Mouse (Mus musculus) layer of hippocampus, postnatal 10 days (tissue): Measurements from ENCODE around the gene Ppfia1. TPM values are rescaled to one million over a fixed set of nuclear protein-coding genes. Genes with fewer than 3 reads are reported as not detected.

Experiments used
- DNase-seq, 2 experiments: peaks; one replicate each; pipeline ENCODE4 v3.0.0; 2021; ENCODE audit warnings: low spot score in 2 of 2
- total RNA-seq, 2 experiments: library from RNA; stranded (reverse); gene quantifications; 2 replicates each; pipeline ENCODE4 v1.2.3; 2021

The Ppfia1 gene
- total RNA-seq, 2 experiments from 2014 or later: 35.8 to 41.2 TPM

GRCm38 (mm10) chr7:144441466-144441865 is 112.1 kb downstream of the Ppfia1 start:
- DNase-seq: no peak

GRCm38 (mm10) chr7:144438811-144439210 is 114.7 kb downstream of the Ppfia1 start:
- no peak for DNase-seq

DNA sequence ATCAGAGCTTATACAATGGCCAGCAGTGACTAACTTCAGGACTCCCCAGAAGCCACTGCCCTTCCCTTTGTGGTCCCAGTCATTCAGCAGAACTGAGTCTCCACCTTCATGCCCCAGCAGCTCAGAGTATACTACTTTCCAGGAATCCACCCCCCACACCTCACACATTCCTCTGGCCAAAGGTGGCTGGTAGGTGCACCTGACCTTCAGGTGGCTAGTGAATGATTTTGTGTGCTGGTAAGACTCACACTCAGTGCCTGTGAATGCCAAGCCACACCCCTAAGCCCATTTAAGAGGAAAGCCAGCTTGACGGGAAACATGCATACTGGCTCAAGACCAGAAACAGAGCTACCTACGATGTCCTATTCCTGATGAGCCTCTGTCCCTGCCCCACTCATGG is 120.6 kb downstream of the Ppfia1 start:
- DNase-seq: no peak

DNA sequence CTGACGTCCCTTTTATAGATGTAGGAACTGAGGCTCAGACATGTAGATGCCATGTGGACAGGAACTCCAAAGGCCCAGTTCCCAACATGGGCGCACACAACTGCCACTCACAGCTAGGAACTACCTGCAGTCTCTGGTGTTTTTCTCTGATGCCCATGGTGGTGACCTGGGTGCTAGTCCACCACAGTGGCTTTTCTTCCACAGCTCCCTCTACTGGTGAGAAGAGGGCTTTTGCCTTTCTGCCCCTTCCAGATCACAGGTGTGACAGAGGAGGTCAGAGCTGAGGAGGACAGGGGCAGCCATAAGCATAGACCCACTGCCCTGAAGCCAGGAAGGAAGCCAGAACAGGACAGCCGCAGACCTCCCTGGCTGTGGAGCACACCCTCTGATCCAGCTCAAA is 126.1 kb downstream of the Ppfia1 start:
- no peak for DNase-seq

Other genes starting within 250 kb of the Ppfia1 start
- gene Cttn, start 82.7 kb downstream of the Ppfia1 start, total RNA-seq: 100 to 1,000 TPM; 151 to 164 TPM
- gene Fadd, start 28.7 kb upstream of the Ppfia1 start, total RNA-seq: 1 to 10 TPM; 2.9 to 3.1 TPM
- gene Ano1, start 198.2 kb upstream of the Ppfia1 start, total RNA-seq: 1 to 10 TPM; 3.6 to 5.0 TPM